Mouse (Mus musculus): Measurements from ENCODE around the gene Ttc30a2. TPM values are rescaled to one million over a fixed set of nuclear protein-coding genes. Genes with fewer than 3 reads are reported as not detected.
"Not testable (repeated sequence)": the region's sequence is repeated elsewhere in the genome, so short reads cannot be mapped to it uniquely, and the experiment has no call there.

Gene Ttc30a2
- total RNA-seq, 4 experiments from 2014 or later = 0.34 to 0.46 (median 0.39) TPM

- peak; percentile 36 to 46 for DNase-seq (ENCODE audit: low spot score in 2 of 2)
These were observed 3.6 kb upstream of the Ttc30a2 start, which contains the start of gene Ttc30a1 for GRCm38 (mm10) chr2:75981440-75982081. TSS of gene Ttc30a1 (minus strand) at chr2:75981967.

- DNase-seq (ENCODE audit: low spot score in 2 of 2) = not testable (repeated sequence)
These were observed 3.0 kb upstream of the Ttc30a2 start for GRCm38 (mm10) chr2:75980933-75981439.

DNA sequence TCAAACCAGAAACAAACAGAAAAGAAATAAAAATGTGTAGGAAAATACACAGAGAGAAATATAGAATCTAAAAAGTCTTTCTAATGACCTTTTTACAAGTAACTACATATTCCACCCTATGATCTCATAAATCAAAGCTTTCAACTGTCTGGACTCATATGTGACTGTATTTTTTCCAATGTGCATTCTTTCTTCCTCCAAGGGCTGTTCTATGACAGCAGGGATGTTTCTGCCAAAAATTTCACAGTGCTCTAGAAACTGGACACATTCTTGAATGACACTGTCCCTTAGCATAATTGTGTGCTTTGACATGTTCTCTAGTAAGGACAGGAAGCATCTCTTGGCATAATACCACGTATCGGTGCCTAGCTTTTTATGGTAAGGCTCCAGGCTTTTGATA, 1.9 kb downstream of the Ttc30a2 start:
- not testable (repeated sequence) for DNase-seq (ENCODE audit: low spot score in 2 of 2)

DNA sequence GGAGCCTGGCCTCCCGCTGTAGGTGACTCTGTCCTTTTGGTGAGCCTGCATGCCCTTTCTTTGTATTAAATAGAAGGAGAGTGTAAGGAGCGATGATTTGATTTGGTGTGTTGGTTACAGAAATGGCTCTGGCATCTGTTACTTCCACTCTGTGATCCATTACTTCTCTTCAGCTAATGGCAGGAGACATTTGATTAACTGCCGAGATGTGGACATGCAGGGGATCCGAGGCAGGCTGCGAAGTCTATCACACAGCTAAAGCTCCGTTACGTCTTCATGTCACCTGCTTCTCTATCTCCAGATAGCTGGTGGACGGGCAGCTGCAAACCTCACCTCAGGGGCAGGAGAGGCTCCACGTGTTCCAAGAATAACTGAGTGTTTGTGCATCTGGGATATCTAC, 3.8 kb downstream of the Ttc30a2 start:
- DNase-seq (ENCODE audit: low spot score in 2 of 2) = no peak

DNA sequence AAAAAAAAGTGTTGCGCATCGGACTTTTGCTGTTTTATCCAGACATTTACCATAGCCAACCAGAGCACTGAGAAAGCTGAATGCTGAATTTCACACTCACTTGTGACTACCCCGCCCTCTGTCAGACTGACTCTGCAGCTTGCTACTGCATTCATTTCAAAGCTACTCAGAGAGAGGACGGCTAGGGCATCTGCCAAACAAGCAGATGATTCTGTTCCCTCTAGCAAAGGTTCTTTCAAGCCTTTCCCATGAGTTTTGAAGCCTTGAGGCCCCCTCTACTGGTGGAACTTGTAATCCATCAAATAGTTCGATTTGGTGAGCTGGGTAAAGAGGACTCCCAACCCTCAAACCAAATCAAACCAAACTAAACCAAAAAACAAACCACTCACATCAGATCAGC, 13.0 kb downstream of the Ttc30a2 start:
- DNase-seq (ENCODE audit: low spot score in 2 of 2) = no peak

DNA sequence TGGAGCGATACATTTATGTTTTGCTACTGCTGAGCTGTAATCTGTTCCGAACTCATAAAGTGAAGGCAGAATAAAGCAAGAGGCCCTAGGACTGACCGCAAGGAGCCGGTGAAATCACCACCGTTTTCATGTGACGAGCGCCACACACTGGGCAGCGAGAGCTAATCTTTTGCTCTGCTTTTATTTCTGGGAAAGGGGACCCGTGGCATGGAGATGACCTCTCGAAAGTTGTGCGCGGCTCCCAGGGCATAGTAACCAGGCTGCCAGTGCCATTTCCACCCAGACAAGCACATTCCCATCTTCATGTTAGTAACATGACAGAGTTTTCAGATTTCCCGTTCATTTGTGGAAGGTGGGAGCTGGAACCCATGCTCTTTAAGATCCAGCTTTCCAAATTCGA, 13.5 kb downstream of the Ttc30a2 start:
- DNase-seq (ENCODE audit: low spot score in 2 of 2) = peak in 1 of 2 experiments; percentile 15

DNA sequence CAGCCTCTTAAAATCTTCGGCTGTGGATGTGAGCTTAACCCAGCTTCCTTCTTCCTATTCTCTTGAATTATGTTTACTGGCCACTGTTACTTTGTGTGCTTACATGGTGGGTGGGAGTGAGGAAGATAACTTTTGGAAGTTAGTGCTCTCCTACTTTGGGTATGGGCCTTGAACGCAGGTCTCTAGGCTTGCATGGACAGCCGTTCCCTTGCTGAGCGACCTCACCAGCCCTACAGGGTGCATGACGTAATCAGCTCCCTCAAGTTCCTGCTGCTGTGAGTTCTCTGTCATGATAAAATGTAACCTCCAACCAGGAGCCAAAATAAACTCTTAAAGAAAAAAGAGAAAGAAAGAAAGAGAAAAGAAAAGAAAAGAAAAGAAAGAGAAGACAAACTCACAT, 13.9 kb downstream of the Ttc30a2 start:
- no peak for DNase-seq (ENCODE audit: low spot score in 2 of 2)

GRCm38 (mm10) chr2:75963211-75963840, 14.6 kb downstream of the Ttc30a2 start:
- DNase-seq (ENCODE audit: low spot score in 2 of 2) = no peak

DNA sequence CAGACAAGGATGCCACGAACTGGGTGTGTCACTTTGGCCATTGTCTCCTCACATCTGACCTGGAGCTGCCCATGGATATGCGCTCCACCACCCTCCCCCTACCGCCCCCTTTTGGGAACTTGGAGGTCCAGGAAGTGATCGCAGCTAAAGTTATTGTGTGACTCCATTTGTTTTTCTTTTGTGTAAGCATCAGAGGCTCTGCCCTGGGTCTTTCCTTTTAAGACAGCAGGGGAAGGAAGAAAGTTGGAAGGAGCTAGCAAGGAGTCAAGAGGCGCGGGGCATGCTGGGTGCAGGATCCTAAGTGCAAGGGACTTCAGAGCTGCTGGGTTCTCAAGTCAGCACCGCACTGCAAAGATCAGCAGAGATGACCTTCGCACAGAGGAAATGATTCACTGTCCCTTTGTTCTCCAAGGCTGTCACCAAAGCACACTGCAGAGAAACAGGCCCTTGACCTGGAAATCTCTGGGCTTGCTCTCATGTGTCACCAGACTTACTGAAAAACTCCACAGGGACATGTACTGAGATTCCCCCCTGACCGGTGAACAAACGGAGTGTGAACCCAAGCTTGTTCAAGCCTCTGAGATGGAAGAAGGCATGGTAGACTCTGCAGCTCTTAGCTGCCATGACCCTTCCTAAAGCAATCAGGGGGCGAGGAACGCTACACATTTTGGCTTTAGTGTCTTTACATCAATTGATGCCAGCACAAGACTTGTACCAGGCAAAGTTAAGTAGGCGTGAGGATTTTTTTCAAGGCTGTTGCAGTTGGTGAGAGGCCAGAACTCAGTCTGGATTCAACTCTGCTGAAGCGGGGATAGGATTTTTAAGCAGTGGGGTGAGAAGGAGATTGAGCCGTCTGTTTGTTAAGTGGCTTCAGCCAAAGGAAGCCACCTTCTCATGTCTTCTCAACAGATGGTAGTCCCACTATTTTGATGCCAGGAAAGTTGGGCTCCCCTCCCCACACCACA, 17.3 kb downstream of the Ttc30a2 start:
- DNase-seq (ENCODE audit: low spot score in 2 of 2) = no peak

- DNase-seq (ENCODE audit: low spot score in 2 of 2) = no peak
These were observed 18.1 kb downstream of the Ttc30a2 start for GRCm38 (mm10) chr2:75959850-75960365.

- no peak for DNase-seq (ENCODE audit: low spot score in 2 of 2)
These were observed 18.7 kb downstream of the Ttc30a2 start for GRCm38 (mm10) chr2:75959183-75959849.

GRCm38 (mm10) chr2:75955709-75956108, 22.3 kb downstream of the Ttc30a2 start:
- DNase-seq (ENCODE audit: low spot score in 2 of 2) = no peak

- no peak for DNase-seq (ENCODE audit: low spot score in 2 of 2)
These were observed 24.6 kb downstream of the Ttc30a2 start for GRCm38 (mm10) chr2:75953320-75953719.

DNA sequence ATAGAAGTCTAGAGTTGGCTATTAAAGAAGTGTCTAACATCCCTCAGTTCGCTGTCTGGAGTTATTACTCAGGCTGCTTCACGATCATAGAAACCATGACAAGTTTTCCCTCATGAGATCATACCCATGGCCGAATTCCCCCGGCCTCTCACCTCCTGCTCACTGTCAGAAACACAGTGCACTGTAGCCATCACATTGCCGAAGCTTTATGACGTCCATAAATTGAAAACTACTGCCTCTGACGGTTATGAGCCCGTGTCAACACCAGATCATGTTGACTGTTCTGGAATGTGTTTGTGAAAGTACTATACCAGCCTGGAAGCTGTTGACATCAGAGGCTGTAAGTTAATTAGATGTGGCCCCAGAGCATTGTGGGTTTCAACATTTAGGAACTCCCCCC, 27.3 kb downstream of the Ttc30a2 start:
- DNase-seq (ENCODE audit: low spot score in 2 of 2) = no peak

DNA sequence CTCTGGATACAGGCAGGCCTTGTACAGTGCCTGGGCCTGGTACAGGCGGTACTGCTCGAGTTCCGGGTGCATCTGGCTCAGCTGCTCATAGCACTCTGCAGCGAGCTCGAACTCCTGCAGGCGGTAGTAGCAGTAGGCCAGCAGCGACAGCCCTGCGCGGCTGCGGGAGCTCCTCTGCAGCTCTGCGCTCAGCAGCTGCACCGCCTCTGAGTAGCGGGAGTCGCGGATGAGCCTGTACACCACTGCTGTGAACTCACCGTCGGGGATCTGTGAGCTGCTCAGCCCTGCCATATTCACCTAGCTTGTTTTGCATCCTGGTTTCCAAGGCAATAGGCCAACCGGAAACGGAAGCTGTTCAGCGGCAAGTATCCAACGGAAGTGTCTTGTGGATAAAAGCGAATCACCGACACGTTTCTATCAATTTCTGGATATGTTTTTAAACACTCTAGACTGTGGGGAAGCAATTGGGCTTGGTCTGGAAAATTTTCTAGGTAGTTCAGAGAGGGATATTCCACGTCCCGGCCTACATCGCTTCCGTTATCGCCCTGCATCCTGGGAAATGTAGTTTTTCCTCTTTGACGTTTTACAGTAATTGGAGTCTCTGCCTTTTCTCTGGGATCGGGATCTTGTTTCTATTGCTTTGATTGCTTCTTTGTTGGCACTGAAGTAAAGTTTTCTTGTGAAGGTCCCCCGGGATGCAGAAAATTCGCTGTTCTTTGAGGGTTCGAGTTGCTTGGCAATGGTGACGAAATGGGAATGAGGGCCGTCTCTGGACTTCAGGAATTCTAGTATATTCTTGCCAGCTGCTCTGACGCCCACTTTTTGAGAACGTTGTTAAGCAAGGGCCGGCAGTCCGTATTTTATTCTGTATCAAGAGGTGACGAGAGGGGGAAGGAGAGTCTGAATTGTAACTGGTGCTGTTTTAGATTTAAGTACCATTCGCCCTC, 39.6 kb downstream of the Ttc30a2 start, which contains the start of gene Ttc30b:
TSS of gene Ttc30b (minus strand) at position 469 of the 947 bp plus-strand sequence.
- DNase-seq (ENCODE audit: low spot score in 2 of 2) = peak; percentile 59 to 61

DNA sequence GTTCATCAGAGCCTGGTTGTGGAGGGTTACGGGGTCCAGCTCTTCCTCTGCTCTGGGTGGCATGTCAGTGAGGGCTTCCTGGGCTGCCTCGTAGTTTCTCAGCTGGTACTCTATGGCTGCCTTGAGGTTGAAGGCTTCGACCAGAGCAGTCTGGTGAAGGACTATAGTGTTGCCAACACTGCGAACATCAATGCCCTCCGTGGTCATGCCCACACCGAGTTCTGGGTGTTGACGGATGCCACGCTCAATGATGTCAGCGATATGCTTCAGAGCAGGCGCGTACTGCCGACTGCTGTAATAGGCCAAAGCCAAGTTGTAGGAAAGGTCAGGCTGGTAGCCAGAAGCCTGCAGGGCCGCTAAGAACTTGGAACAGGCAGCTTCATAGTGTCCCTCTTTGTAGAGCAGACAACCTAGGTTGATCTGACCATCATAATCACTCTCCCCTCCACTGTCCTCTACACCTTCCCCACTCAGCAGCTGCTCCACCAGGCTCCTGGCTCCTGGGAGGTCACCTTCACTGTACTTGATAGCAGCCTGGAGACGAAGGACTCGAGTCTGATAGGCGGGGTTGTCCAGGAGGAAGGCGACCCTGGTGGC, 40.4 kb downstream of the Ttc30a2 start:
- not testable (repeated sequence) for DNase-seq (ENCODE audit: low spot score in 2 of 2)

GRCm38 (mm10) chr2:75936685-75937084, 41.3 kb downstream of the Ttc30a2 start:
- not testable (repeated sequence) for DNase-seq (ENCODE audit: low spot score in 2 of 2)

DNA sequence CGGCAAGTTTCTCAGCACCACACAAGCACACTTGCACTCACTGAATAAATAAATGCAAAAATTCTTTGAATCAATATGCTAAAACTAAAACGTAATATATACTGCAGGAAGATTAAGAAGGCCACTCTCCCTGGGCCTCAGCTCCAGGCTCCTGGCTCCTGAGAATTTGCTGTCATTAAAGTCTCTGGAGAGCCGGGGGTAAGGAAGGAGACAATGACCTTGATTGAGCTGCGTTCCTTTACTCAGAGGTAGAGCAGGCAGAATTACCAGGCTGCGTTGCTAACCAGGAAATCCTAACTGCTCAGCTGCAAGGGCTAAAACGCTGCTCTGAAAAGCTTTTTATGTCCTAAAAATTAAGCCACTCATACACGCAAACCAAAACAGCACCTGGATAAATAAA, 44.4 kb downstream of the Ttc30a2 start:
- DNase-seq (ENCODE audit: low spot score in 2 of 2) = no peak

GRCm38 (mm10) chr2:75930941-75931340, 47.0 kb downstream of the Ttc30a2 start:
- DNase-seq (ENCODE audit: low spot score in 2 of 2) = no peak

Data from gastrocnemius, adult 8-10 months (tissue).